ENCODE assay signal across 20 mouse cellular contexts in the genomic region with DNA sequence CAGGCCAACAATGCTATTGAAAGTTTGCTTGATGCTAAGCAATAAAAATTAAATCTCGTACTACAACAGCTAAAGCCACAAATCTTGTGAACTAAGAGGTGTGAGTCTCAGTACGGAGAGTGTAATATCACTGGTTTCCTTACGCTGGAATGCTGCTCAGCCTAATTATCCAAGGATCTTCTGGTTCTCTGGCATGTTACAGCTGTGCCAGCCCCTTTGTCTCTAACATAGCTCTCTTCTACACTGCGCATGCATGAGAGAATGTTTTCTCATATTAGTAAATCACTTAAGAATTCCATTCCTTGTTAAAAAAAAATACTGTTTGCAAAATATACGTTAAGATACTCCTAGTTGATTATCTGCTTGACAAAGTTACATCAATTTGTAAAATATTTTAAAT.
DNase-seq lines count a peak whose midpoint lies in the region; ATAC-seq and TF ChIP-seq lines count a peak whose summit lies in the region.
"Had no signal": no experiment of that assay in that cellular context is flagged by ENCODE, and none has a peak within 500 bp of the region (broad histone marks: within the 10 kb centered on the region; RNA-seq: fewer than 3 reads in every experiment).

No protein-coding gene starts in this region.

- H3K4me1 ChIP-seq in forebrain, embryonic 14.5 days (ENCODE audit: control insufficient read depth, insufficient read depth, low read length): peaks cover 2% of the 10 kb centered on the region; the same call in 1 of the 2 replicates
- peaks cover 8% of the 10 kb centered on the region for H3K4me1 ChIP-seq in forebrain, embryonic 15.5 days
- H3K4me1 ChIP-seq in heart, postnatal 0 days (ENCODE audit: control insufficient read depth, insufficient read depth): peaks cover 8% of the 10 kb centered on the region; the same call in 1 of the 2 replicates
- H3K4me1 ChIP-seq: embryonic facial prominence, embryonic 12.5 days had no signal

- H3K27ac ChIP-seq in forebrain, embryonic 14.5 days (ENCODE audit: low read depth, low read length): no peak overlapping the region
- no peak overlapping the region for H3K27ac ChIP-seq in forebrain, embryonic 15.5 days (replicated peaks)
- H3K27ac ChIP-seq in heart, postnatal 0 days (ENCODE audit: low read depth): no peak overlapping the region
- H3K27ac ChIP-seq: embryonic facial prominence, embryonic 12.5 days; forebrain, embryonic 13.5 days; hindbrain, embryonic 13.5 days; hindbrain, postnatal 0 days had no signal

- 36% methylated on average over 5 of the region's 5 CpGs for WGBS in forebrain, embryonic 14.5 days
- 36% methylated on average over 5 of the region's 5 CpGs for WGBS in forebrain, embryonic 15.5 days
- WGBS in heart, postnatal 0 days: 57% methylated on average over 5 of the region's 5 CpGs

- H3K9ac ChIP-seq in forebrain, embryonic 14.5 days (ENCODE audit: low read length): no peak overlapping the region
- no peak overlapping the region for H3K9ac ChIP-seq in forebrain, embryonic 15.5 days (replicated peaks)
- no peak overlapping the region for H3K9ac ChIP-seq in heart, postnatal 0 days (replicated peaks; ENCODE audit: low read depth, low read length)
- H3K9ac ChIP-seq: embryonic facial prominence, embryonic 12.5 days; forebrain, embryonic 13.5 days; hindbrain, embryonic 13.5 days had no signal

- no peak for TF ChIP-seq POLR2A in brain, embryonic 14.5 days (IDR thresholded peaks at IDR 0.05; ENCODE audit: borderline replicate concordance, extremely low read depth, insufficient read depth, insufficient read length, poor library complexity, severe bottlenecking)

- no peak for TF ChIP-seq CTCF in heart, postnatal 0 days (IDR thresholded peaks at IDR 0.05; ENCODE audit: low read depth)
- no peak for TF ChIP-seq CTCF in brain, embryonic 14.5 days (IDR thresholded peaks at IDR 0.05; ENCODE audit: borderline replicate concordance, extremely low read depth, insufficient read depth, insufficient read length)

- TF ChIP-seq EP300 in heart, postnatal 0 days (IDR thresholded peaks at IDR 0.05; ENCODE audit: low read depth): no peak

- H3K4me2 ChIP-seq in forebrain, embryonic 14.5 days (ENCODE audit: low read length): no peak overlapping the region
- no peak overlapping the region for H3K4me2 ChIP-seq in forebrain, embryonic 15.5 days (replicated peaks)
- H3K4me2 ChIP-seq in heart, postnatal 0 days (ENCODE audit: low read depth, low read length): peak overlapping the region; percentile 30; the same call in 1 of the 2 replicates
- H3K4me2 ChIP-seq: embryonic facial prominence, embryonic 12.5 days; forebrain, embryonic 13.5 days; hindbrain, embryonic 13.5 days had no signal

- no peaks in the 10 kb centered on the region for H3K27me3 ChIP-seq in forebrain, embryonic 14.5 days (replicated peaks; ENCODE audit: control insufficient read depth, insufficient read depth, low read length)
- no peaks in the 10 kb centered on the region for H3K27me3 ChIP-seq in forebrain, embryonic 15.5 days
- no peaks in the 10 kb centered on the region for H3K27me3 ChIP-seq in heart, postnatal 0 days (ENCODE audit: control insufficient read depth, insufficient read depth, low read length)
- H3K27me3 ChIP-seq: CH12.LX; embryonic facial prominence, embryonic 12.5 days; forebrain, embryonic 13.5 days; hindbrain, embryonic 13.5 days had no signal

- H3K9me3 ChIP-seq in forebrain, embryonic 14.5 days (replicated peaks; ENCODE audit: control insufficient read depth, low read length): no peaks in the 10 kb centered on the region
- H3K9me3 ChIP-seq in forebrain, embryonic 15.5 days: no peaks in the 10 kb centered on the region
- H3K9me3 ChIP-seq in heart, postnatal 0 days (replicated peaks; ENCODE audit: control insufficient read depth, low read length): no peaks in the 10 kb centered on the region
- H3K9me3 ChIP-seq: embryonic facial prominence, embryonic 12.5 days; forebrain, embryonic 13.5 days; hindbrain, embryonic 13.5 days had no signal

- DNase-seq in forebrain, embryonic 14.5 days (ENCODE audit: low spot score): peak; percentile 51
- no peak for DNase-seq in heart, postnatal 0 days (ENCODE audit: low spot score)
- DNase-seq in heart, adult 9 months (ENCODE audit: low spot score in 2 of 2): no peak
- peak; percentile 59 for DNase-seq in brain, embryonic 14.5 days (ENCODE audit: low read depth)
- DNase-seq: adrenal gland, adult 2 months; adrenal gland, postnatal 25 days; cerebellum, adult 11 months; cerebellum, adult 8-10 months; cerebellum, postnatal 14 days; embryo, embryonic 11 days; gastrocnemius, postnatal 10 days; heart, postnatal 10 days; kidney, adult 11 months had no signal

- no peaks in the 10 kb centered on the region for H3K36me3 ChIP-seq in forebrain, embryonic 14.5 days (ENCODE audit: control insufficient read depth, insufficient read depth, low read length)
- H3K36me3 ChIP-seq in forebrain, embryonic 15.5 days: no peaks in the 10 kb centered on the region
- H3K36me3 ChIP-seq in heart, postnatal 0 days (replicated peaks; ENCODE audit: control insufficient read depth, insufficient read depth, low read length): no peaks in the 10 kb centered on the region
- H3K36me3 ChIP-seq: embryonic facial prominence, embryonic 12.5 days; hindbrain, embryonic 13.5 days had no signal

- no peak for ATAC-seq in forebrain, embryonic 14.5 days
- ATAC-seq in forebrain, embryonic 15.5 days (replicated peaks): no peak
- no peak for ATAC-seq in heart, postnatal 0 days (ENCODE audit: insufficient read depth, low read depth)
- no peak for ATAC-seq in granulocyte monocyte progenitor cell, adult 5-6 weeks (replicated peaks; ENCODE audit: poor library complexity, severe bottlenecking)
- ATAC-seq: forebrain, embryonic 13.5 days; hindbrain, postnatal 0 days had no signal

- H3K4me3 ChIP-seq in forebrain, embryonic 14.5 days (ENCODE audit: low read depth, low read length): no peak overlapping the region
- no peak overlapping the region for H3K4me3 ChIP-seq in forebrain, embryonic 15.5 days
- no peak overlapping the region for H3K4me3 ChIP-seq in heart, postnatal 0 days (ENCODE audit: low read depth, low read length)
- H3K4me3 ChIP-seq: embryonic facial prominence, embryonic 12.5 days; forebrain, embryonic 13.5 days; hindbrain, embryonic 13.5 days had no signal

Comparison
In these comparisons a context has a peak if more than half of its experiments do, and no peak if none do; other contexts are left out.
1. DNase-seq: peak in forebrain, embryonic 14.5 days (single experiment) and brain, embryonic 14.5 days (single experiment); none in heart, postnatal 0 days (single experiment) and heart, adult 9 months (0 of 2).